Mouse (Mus musculus) adipocyte (in vitro differentiated cells): Measurements from ENCODE around the gene Bbs5.
"Not testable (repeated sequence)": the region's sequence is repeated elsewhere in the genome, so short reads cannot be mapped to it uniquely, and the experiment has no call there.

Experiments
- DNase-seq: peaks from one replicate; pipeline ENCODE4 v3.0.0-alpha.2; 2016; ENCODE audit warnings: low spot score

Gene Bbs5

DNA sequence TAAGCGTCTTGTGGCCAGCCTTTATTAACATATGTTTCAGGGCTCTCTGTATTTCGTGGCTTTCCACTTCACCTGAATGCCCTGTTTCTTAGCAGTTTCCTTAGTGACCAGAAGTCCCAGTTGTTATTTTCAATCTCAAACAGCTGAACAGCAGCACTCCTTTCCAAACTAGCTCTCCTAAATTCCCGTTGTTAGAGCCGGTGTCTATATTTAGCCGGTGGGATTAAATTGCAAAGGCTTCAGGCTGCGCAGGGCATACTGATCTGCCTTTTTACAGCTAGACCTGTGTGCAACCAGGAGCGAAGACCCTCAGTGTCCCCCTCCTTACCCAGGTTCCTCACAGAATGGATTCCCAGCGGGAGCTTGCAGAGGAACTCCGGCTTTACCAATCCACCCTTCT lies 22.9 kb downstream of the Bbs5 start, which contains the start of gene Klhl41:
TSS of gene Klhl41 (plus strand) at position 268 of the 400 bp plus-strand sequence.
- DNase-seq, result no peak

DNA sequence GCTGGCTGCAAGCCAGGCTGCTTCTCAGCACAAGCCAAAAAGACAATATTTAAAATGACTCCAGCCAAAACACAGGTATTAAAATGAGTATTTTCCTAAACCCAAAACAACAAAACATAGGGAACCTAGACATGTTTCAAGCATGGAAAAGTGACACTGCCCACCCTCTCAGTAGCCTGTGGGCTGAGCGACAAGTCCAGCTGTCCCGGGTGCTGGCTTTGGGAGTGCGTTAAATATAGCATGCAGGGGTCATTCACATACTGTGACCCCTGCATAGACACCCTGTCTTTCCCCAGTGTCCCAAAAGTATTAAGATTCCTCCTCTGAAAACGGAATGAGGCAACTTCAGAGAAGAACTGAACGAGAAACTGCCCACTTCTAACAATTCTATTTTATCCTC lies 26.8 kb downstream of the Bbs5 start:
- DNase-seq, result no peak

DNA sequence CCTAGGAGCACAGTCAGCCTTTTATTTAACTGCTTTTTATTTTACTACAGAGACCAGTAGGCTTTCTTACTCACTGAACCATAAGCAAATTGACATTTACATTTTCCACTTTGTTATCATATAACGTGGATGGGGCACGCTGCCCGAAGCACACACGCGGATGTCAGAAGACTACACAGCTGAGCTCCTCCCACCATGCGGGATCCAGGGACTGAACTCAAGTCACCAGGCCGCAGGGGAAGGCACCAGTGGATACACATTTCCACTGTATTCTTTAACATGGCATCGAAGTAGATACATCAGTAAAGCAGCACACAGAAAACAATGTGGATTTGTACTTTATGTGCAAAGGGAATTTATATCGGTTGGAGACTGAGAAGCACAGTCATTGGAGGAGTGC lies 28.3 kb downstream of the Bbs5 start:
- no peak for DNase-seq

DNA sequence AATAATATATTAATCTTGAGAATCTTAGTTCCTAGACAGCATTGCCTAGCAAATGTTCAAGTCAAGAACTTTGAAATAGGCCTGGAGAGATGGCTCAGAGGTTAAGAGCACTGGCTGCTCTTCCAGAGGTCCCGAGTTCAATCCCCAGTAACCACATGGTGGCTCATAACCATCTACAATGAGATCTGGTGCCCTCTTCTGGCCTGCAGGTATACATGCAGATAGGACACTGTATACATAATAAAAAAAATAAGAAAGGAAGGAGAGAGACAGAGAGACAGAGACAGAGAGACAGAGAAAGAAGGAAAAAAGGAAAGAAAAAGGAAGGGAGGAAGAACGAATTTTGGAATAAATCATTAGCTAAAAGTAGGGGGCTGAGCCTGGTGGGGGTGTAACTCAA lies 29.7 kb downstream of the Bbs5 start:
- DNase-seq, result no peak

DNA sequence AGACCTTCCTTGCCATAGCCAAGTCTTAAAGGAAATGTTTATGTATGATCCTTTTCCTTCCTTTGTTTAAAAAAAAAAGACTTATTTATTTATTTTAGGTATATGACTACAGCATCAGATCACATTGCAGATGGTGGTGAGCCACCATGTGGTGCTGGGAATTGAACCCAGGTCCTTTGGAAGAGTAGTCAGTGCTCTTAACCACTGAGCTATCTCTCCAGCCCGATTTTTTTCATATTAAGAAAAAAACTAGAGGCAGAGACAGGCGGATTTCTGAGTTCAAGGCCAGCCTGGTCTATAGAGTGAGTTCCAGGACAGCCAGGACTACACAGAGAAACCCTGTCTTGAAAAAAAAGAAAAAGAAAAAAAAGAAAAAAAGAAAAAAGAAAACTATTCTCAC lies 30.2 kb downstream of the Bbs5 start:
- not testable (repeated sequence) for DNase-seq

DNA sequence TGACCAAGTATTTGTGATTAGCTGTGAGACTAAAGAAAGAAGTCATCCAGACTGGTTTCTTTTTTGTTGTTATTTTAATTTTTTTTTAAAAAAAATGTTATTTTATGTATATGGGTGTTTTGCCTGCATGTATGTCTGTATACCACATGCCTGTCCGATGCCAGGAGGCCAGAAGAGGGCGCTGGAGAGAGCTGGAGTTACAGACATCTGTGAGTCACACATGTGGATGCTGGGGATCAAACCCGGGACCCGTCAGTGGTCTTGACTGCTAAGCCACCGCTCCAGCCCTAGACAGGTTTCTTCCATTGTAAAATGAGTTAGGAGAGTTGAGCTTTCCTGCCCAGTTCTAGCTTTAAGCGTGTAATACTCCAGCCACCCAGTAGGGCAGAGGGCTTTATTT lies 33.0 kb downstream of the Bbs5 start:
- no peak for DNase-seq

DNA sequence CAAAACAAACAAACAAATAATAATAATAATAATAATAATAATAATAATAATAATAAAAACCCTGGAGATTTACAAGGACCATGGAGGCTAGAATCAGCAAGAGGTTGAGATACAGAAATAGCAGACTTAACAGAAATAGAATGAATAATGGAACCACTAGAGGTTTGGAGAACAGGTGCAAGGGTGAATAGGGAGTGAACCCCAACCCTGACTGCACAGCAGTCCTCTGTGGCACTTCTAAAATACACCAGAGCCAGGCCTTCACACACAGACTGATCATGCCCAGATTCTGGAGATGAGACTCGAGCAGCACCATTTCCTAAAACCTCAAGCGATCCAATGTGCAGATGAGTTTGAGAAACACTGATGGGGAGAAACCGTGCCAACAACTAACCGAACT lies 35.0 kb downstream of the Bbs5 start:
- DNase-seq, result no peak

DNA sequence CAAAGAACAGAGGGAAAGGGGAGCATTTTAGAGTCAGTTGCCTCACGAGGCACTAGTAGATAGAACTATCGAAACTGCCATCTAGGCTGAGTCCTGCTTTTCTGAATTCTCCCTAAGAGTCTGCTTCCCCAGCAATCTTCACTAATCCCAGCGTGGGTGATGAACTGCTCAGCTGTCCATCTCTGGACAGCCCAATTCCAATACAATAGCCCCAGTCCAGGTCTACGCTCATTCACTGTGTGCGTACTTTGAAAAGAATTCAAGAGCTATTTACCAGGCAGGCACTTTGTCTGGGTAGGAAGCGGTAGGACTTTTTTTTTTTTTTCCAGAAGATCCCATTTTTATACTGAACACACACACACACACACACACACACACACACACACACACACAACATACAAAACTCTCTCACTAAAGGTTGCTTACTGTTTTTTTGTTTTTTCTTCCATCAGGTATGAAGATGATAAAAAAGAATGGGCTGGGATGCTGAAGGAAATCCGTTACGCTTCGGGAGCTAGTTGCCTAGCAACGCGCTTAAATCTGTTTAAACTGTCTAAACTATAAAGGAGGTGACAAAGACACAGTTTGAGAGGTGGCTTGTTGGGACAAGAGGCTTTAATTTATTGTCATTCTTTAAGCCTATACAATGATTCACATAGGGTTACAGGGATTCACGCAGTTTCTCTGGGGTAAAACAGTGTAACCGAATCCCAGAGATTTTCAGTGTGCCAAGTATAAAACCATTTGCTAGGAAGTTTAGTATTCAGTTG lies 36.2 kb downstream of the Bbs5 start:
- DNase-seq, result no peak

DNA sequence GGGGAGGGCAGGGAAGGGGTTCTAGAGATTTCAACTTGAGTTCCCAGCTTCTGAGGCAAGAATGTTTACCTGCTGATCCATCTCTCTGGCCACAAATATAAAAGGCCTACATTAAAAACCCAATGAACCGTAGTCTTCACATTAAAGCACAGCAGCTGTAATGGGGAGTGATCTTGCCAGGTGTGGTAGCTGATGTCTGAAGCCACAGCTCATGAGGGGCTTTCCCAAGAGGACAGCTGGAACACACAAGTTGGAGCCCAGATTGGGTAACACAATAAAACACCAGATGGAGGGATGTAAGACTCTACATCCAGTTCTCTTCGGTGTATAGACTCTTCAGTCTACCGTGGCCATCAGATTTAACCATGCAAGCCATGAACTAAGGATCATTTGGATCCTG lies 37.5 kb downstream of the Bbs5 start:
- DNase-seq, result no peak

DNA sequence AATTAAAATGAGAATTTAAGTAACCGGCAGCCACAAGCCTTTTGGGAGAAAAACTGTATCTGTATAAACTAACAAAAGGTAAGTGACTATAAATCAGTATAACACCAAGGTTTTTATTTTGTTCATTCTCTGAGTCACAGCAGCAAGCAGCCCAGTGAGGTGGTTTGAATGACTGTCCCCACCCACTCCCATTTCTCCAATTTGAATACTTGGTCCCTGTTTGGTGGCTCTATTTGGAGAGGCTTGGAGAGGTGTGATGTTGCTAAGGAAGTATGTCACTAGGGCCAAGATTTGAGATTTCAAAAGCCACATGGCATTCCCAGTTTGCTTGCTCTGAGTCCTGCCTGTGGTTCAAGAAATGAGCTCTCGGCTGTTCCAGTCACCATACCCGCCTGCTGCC lies 43.2 kb downstream of the Bbs5 start:
- DNase-seq, result no peak

DNA sequence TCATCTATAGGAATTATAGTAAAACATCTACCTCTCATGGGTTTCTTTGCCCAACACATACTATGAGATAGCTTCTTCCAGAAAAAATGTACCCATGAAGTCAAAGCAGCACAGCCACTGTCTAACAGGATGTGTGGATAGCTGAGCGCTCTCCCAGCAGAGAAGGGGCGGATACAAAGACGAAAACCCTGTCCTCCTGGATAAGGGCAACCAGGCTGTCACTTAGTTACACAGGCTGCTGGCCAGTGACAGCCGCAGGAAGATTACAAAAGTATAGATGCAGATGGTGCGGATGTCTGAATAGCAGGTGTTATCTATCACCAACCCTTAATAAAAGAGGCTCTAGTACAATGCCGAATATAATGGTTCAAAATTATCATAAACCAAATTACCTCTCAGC lies 43.9 kb downstream of the Bbs5 start:
- DNase-seq, result no peak

DNA sequence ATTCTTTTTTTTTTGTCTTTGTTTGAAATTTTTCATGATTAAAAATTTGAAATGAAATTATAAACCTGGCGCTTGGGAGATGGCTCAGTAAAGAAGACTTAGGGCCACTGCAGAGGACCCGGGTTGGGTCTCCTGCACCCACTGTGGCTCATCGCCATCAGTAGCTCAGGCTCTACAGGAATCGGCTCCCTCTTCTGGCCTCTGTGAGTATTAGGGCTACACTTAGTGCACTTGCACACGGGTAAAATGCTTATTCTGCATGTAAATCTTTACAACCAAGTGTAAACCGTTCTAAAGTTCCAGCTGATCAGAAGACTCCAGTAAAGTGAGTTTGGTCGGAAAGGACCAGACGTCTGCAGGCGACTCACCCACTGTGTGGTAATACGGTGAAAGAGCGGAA lies 46.5 kb downstream of the Bbs5 start:
- DNase-seq, result no peak

DNA sequence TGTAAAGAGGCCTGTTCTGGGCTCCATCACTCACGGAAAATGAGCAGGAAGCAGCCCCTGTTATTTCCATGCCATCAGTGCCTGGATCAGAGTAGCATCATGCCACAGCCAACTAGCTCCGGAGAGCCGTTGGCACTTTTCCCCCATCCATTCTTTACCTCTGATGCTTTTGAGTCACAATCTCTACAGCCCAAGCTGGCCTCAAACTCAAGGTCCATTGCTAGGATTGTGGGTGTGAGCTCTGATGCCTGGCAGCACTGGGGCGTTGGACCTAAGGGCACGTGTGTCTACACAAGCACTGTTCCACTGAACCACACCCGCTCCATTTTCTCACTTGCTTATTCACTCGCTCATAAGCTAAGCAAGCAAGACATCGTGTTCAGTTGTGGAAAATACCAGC lies 53.5 kb downstream of the Bbs5 start:
- DNase-seq, result no peak

DNA sequence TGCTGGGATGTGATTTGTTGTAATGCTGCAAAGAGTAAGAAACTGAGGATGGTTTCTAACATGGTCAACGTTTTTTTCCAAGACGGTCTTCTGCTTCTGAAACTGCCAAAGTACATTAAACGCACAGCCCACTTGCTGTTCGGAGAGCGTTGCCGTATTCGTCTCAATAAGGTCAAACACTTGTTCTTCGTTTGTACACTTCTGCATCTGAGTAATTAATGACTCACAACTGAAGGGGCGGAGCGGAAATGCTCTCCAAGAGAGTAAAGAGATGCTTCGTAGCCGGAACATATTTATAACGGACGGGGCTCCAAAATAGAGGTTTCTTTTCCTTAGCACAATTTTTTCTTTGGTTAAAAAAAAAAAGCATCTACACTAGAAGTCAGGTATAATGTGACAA lies 65.2 kb downstream of the Bbs5 start:
- no peak for DNase-seq

DNA sequence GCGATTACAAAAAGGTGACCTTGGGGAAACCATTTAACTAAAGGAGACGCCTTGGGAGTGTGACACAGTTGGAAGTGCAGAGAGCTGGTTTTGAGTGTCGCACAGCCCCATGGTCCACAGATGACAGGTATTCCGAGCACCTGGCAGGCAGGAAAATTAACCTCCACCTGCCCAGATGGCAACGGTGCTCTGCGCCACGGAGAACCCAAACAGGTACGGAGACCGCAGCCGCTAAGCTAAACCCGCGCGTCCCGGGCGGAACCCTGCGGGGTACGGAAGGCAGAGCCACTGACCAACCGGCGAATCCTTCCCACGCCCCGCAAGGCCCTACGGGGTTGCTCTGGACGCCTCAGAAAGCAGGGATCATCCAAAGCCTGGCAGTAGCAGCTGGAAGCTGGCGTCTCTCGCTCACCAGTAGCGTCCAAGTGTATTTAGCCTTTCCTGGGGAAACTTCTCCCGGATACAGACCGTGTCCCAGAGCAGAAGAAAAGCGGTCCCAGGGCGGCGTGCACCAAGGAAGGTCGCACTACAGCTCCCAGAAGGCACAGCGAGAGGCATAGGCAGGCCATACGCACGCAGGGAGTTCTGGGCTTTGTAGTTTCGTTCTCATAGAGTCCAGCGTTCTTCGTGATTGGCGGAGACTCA lies 66.1 kb downstream of the Bbs5 start, which contains the start of gene Fastkd1:
TSS of gene Fastkd1 (minus strand) at position 536 of the 645 bp plus-strand sequence.
- peak; percentile 89 for DNase-seq

DNA sequence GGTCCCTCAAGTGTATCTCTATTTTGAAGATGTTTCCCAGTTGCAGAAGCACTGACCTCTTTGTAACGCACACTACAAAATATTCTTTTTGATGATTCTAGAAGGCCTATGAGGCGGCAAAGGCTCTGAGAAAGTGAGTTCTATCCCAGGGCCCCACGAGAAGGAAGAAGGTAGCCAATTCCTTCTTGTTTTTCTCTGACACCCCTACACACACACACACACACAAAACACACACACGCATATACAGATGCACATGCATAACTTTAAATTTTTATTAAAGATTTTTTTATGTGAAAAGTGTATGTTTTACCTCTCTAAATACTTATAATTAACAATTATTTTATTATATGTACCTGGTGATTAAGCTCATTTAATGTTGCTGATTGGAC lies 66.6 kb downstream of the Bbs5 start:
- no peak for DNase-seq

DNA sequence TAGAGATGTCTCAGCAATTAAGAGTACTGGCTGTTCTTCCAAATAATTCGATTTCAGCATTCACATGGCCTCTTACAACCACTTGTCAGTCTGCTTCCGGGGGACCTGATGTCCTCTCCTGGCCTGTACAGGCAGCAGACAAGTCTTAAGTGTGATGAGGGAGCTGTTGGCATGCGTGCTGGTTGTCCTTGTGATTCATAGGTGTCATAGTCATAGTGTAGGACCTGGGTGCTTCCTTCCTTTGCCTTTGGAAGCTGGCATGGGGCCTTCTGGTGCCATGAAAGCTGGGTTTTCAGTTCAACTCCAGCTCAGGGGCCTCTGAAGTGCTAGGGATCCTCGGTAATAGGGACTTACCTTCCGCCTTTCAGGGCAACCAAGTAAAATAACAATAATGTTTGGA lies 67.2 kb downstream of the Bbs5 start:
- DNase-seq, result no peak

DNA sequence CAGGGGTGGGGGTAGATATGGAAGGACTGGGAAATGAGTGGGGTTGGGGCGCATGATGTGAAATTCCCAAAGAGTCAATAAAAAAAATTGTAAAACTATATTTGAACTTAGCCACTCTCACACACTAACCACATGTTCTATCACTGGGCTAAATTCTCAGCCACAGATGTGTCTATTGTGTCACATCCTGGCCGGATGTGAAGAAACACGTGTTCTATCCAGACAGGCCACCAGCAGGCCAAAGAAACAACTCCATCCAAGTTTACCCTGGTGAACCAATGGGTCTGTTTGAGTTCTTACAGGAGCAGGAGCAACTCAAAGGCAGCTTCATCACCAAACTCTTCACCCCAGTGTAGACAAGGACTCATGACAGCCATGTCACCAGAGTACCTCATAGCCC lies 69.5 kb downstream of the Bbs5 start:
- DNase-seq, result peak; percentile 29
